Mouse (Mus musculus) cerebellum, adult 8-10 months (tissue): Measurements from ENCODE around the gene Mpp4.

Experiments
- DNase-seq: peaks from one replicate; pipeline ENCODE4 v3.0.0; 2022

Gene Mpp4

DNA sequence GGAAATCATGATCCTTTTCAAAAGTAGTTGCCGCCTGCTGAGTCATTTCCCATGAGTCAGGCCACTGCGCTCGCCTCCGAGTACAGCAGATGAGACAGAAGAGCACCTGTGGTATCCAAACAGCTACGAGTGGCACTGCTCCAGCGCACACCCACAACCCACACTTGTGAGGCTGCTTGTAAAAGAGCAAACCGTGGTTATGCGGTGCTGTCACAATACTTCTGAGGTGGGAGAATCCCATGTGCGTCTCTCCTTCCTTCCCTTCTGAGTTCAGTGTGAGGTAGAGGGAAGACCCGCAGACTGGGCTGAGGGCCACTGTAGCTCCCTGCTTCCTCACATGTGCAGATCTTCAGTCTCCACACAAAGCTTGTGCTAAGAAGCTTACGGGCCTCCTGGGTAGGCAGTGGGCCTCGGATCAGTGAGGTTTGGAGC lies at the start of gene Mpp4:
TSS of gene Mpp4 (minus strand) at position 360 of the 432 bp plus-strand sequence.
- DNase-seq: peak; percentile 37

DNA sequence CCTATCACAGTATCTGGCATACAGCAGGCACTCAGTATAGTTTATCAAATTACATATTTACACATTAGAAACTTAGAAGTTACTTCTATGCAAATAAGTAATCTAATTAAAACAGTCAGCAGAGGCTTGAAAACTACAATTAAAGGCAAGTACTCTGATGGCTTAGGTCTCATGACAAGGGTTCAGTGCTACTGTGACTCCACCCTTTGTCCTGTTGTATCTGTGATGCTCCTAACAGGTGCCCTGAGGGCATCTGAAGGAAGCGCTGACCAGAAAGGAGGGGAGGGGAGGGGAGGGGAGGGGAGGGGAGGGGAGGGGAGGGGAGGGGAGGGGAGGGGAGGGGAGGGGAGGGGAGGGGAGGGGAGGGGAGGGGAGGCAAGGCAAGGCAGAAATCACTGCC lies 49.8 kb upstream of the Mpp4 start:
- DNase-seq: no peak

DNA sequence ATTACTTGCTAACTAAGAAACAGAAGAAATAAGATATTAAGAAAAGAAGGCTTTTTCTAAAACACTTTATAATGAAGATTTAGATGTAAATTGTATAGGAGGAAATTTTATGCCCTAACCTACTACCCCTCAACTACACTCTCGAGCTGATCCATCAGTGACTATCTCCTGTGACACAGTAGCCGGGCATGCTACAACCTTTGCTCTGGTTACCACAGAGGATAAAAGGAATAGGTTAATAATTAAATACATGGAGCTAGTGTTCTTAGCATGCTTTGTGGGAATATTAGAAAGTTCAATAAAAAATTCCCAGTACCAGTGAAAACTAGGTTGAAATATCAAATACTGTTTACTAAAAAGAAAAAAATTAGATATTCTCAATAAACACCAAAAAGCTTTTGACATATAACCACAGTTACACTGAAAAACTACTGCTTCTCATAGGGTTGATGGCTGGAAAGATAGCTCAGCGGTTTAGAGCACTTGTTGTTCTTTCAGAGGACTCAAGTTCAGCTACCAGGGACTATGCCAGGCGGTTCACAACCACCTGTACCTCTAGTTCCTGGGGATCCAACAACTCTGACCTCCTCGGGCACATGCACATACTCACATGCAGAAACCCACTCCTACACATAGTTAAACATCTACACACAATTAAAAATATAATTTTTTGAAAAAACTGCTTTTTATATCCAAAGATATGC lies 49.0 kb upstream of the Mpp4 start:
- DNase-seq: no peak

DNA sequence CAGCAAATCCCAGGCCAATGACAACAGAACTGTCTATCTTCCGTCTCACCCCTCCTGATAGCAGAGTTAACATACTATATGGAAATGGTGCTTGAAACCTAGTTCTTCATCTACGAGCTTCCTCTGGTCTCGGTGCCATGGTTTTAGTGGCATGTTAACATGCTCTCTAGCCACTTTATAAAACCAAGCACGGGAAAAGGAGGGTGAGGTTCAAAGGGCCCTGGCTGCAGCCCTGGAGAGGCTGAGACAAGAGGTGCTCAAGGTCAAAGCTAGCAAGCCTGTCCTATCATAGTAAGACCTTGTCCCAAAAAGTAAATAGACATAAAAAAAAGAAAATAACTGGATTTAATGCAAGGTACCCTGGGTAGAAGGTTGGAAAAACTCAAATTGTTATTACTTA lies 48.5 kb upstream of the Mpp4 start:
- DNase-seq: no peak

DNA sequence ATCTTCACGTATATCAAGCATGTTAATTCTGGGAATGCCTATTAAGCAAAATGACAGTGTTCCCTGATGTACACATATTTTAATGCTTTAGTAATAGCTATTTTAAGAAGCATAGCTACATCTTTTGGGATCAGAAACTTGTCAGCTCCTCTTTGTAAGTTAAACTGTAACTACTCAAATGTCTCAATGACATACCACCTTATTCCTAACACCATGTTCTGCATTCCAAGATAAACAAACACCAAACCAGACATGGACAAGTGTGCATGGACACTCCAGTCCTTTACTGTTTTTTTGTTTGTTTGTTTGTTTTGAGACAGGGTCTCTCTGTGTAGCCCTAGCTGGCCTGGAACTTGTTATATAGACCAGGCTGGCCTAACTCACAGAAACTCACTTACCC lies 45.1 kb upstream of the Mpp4 start:
- no peak for DNase-seq

DNA sequence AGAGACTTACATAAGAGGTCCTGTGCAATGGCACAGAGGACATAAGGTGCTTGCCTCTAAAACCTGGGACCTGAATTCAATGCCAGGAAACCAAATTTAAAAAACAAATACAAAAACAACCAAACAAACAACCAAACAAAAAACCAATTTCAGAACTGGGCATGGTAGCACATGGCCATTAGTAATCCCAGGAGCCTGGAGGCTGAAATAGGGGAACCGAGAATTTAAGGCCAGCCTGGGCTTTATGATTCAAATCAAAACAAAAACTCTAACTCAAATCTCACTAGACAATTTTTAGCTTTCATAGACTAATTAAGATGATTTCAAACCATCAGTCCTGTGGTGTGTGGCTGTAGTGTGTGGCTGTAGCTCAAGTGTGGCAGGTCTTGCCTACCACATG lies 41.3 kb upstream of the Mpp4 start:
- DNase-seq: no peak

DNA sequence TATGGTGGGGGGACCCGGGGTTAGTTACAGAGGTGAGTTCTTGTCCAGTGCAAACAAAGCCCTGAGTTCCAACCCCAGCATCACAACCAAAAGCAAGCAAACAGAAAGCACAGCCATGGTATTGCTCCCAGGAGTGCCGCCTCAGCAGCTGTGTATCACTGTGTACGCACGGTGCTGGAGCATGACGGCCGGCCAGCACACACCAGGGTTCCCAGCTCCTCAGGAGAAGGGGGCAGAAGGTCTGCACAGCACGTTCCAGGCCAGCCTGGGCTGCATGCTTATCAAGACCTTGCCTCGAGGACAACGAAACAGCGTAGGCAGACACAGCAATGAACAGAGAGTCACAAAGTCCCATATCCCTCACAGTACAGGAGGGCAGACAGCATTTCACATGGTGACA lies 39.2 kb upstream of the Mpp4 start:
- DNase-seq: no peak

DNA sequence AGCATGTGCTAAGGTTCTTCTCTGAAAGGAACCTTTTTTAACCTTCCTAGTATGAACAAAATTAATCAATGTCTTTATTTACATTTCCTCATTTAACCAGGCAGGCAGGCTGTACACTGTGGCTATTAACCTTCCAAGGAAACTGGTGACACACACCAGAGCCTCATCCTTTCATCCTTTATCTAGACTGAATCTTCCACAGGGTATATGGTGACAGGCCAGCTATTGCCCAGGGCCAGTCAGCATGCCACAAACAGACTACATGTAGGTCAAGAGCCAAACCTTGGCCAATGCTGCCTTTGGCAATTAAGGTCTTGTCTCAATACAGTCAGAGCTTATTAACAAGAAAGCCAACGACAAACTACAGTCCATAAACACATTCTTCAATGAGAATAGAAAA lies 38.4 kb upstream of the Mpp4 start:
- no peak for DNase-seq

DNA sequence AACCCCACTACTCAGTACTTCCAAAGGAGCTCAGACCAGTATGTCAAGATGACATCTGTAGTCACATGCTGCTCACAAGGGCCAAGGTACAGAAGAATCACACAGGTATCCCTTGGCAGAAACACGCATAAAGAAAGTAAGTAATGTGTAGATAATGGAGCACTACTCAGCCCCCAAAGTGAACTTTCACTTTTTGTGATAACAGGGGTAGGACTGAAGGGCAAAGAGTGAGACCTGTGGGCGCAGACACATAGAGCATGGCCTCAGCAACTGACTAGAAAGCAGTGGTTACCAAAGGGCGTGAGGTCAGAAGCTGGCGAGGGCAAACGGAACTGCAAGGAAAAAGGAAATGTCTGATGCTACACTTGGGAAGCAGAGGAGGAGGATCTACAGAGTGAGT lies 37.8 kb upstream of the Mpp4 start:
- DNase-seq: no peak

DNA sequence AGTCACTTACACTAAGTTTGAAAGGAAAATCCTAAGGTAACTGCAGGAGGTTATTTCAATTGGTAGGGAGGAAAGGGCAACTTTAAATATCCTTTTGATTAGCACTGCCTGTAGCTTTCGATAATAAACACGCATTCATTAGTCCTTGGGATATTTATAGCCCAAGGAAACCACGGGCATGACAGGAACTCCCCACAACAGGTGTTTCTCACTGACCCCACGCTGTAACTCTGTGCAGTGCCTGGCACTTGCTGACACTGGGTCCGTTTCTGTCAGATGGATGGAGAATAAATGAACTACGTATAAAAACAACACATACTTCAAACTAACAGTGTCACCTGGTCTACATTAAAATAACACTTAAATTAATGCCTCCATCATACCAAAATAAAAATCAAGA lies 31.8 kb upstream of the Mpp4 start:
- DNase-seq: no peak

DNA sequence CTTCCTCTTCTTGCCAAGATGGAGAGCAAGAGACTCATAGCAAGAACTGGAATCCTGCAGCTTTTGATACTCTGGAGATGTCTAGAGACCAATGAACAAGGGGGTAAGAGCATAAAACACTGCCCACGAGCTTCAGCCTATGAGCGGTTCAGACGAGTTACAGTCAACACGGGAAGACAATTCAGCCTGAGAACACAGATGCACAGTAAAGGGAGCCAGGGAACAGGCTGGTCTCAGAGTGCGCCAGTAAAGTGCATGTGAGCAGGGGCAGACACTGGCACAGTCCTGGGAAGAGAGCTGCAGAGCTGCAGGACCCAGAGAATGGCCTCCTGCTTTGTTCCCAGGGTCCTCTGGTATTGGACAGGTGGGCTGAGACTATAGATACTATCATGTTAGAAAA lies 24.6 kb upstream of the Mpp4 start:
- no peak for DNase-seq

DNA sequence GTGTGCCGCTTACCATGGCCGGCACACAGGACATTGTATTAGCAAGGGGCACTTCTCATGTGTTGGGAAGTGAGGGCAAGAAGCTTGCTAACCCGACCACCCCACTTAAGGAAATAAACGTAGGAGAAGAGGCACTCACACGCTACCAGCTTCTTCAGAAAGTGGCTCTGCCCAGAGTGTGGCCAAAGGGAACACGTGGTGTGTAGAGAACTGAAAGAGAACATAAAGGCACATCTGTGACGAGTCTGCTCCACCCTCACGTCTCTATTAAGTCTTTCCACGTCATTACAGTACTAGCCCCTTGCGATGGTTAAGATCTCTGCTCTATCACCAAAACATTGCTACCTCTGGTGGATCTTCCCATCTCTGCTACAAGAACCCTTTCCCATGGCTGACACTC lies 23.1 kb upstream of the Mpp4 start:
- no peak for DNase-seq

DNA sequence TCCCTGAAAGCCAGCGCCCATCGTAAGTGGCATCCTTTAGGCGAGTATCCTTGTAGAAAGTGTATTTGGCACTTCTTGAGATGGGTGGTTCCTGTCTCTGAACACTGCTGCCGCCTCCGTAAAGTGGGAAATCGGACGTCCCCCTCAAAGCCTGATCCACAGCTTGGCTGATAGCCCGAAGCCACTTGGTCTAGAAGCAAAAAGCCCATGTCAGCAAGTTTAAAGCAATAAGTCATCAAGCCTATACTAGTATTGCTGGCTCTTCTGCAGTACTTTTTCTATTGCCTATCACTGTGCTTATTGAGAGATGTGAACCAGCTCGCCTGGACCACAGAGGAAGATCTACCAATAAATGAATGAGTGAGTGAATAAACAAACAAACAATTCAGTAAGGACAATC lies 22.2 kb upstream of the Mpp4 start:
- DNase-seq: no peak

DNA sequence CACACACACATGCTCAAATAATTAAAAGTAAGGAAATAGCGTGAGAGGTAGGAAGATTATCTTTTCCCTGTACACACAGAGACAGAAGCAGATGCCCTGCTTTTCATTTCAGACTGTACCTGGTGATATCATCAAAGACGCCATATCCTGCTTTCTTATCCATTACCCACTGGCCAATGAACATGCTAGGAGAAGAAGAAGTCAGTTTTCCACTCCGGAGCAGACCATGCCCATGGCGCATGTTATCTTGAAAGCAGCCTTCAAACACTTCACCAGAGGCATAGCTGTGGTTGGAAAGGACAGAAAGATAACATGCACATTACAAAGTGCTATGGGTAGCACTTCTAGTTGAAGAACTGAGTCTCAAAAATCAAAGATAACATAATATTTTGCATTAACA lies 19.9 kb upstream of the Mpp4 start:
- no peak for DNase-seq

DNA sequence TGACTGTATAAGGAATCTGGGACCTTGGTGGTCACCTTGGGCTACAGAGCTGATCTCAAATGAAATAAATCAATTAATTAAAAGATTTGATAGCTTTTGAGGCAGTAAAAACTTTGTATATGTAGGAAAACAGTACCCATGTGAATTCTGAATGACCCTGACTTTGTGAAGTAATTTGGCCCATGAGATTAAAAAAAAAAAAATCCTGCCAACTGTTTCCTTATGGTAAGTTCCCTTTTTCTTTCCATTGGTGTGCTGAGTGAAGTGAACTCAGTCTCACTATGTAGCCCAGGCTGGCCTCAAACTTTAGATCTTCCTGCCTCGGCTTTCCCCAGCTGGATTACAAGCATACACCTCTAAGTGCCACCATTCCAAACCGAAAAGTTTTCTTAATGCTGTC lies 19.2 kb upstream of the Mpp4 start:
- DNase-seq: no peak

DNA sequence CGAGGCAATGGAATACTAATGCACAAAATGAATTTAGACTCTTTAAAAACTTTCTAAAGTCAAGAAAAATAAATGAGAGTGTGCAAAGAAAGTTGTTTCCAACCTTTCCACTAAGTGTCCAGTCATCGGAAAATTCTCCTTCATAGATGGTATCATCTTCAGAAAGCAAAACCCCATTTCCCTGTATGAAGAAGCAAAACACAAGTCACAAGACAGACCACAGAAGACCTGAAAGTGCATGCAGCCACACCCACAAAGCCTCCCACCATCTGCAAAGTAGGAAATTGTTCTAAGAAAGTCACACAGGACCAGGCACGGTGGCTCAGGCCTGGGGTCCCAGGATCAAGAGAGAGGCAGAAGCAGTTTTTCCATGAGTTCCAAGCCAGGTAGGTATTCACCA lies 16.8 kb upstream of the Mpp4 start:
- DNase-seq: no peak

DNA sequence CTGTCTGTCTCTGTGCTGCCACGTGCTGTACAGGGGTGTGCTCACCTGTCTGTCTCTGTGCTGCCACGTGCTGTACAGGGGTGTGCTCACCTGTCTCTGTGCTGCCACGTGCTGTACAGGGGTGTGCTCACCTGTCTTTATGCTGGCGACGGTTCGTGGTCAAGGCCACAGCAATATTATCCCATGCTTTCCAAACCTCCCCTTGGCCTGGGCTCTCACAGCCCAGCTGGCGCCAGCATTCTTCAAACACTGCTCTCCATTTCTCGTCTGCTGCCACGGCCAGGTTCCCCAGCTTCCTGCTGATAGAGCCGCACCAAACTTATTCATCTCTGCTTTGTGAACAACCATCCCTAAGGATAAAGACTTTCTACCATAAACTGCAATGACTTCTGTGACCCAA lies 15.2 kb upstream of the Mpp4 start:
- DNase-seq: no peak

DNA sequence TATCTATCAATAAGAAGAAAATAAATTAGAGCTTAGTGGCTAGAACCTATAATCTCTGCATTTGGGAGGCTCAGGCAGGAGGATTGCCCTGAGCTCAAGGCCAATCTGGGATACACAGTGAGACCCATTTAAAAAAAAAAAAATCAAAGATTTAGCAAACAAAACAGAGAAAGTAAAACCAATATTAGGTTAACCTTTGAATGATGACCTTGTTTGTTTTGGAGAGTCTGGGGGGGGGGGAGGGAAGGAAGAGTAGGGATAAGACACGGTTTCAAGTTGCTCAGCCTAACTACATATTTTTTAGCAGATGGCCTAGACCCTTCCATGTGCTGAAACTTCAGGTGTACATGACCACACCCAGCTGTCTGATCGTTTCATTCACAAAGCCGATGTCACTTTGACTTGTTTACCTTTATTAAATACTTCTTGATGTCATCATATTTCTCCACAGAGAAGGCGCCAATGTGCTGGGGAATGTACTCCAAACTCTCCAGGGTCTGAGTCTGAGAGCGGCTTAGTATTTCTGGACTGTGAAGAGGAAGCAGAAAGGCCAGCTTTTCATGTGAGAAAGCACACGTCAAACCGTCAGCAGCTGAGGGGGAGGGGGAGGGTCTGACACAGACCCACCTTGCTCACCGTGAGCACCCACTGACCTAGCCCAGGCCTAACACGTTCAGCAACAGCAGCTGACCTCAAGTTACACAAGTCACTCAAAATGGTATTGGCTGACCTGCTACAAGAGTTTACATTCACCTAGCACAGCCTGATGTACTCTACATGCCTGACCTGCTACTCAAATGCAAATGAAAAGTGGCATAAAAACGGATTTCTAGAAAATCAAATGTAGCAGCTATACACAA lies 11.6 kb upstream of the Mpp4 start:
- no peak for DNase-seq

DNA sequence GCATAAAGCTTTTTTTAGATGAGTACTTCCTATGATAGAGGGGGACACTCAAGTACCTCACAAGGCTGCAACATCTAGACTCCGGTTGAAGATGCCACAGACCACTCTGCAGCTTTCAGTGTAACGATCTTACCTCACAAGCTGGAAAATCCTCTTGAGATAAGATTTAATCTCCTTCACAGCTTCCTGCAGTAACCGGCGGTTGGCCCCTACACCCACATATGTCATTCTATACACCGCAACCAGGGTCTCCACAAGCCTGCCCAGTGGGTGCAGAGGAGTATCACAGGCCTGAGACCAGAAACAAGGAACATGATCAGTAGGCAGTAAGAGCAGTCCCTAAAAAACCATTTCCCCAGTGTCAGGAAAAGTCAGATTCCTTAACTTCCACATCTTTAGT lies 9.8 kb upstream of the Mpp4 start:
- no peak for DNase-seq

DNA sequence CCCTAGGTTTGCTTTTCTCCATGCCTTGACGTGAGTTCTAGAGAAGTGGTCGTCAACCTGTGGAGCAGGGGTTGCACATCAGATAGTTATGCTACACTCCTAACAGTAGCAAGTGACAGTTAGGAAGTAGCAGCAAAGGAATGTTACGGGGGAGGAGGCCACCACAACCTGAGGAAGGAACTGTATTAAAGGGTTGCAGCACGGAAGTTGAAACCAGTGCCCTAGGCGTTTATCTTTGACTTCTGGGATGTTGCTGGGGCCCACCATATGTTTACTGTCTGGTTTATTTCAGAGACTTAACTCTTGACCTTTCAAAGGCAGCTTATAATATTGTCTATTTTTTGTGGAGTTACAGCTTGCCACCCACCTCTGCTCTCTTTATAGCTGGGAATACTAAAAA lies 8.7 kb upstream of the Mpp4 start:
- no peak for DNase-seq

DNA sequence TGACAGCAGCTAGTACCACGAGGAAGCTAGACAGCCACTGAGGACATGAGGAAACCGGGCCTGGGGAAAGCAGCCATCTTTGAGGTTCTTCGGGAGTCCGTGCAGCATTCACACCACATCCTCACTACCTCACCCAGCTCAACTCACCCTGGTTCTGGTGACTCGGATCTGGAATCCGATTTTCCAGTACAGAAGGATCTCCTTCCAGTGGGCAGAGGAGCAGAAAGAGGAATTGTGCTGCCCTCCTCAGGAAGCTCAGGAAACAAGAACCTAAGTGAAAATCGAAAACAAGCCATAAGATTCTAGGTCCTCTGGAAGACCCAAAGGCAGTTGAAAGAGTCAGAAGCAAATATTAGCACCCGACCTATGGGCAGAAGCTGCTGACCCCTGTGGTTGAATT lies 7.1 kb upstream of the Mpp4 start:
- DNase-seq: no peak

DNA sequence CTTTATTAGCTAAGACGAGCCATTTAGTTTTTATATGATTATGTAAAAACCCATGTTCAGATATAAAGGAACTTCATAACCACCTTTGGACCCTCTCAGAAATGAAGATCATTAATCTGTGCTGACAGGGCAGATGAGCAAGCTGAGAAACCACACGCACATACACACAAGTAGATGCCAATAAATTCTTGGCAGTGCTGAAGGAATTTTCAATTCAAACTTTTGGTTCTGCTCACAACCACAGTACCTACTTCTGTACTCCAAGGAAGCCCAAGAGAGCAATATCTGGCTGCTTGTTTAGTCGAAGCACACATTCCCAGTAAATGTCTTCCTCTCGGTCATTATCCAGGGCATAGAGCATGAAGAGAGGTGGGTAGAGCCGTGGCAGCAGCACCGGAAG lies 6.4 kb upstream of the Mpp4 start:
- DNase-seq: no peak

DNA sequence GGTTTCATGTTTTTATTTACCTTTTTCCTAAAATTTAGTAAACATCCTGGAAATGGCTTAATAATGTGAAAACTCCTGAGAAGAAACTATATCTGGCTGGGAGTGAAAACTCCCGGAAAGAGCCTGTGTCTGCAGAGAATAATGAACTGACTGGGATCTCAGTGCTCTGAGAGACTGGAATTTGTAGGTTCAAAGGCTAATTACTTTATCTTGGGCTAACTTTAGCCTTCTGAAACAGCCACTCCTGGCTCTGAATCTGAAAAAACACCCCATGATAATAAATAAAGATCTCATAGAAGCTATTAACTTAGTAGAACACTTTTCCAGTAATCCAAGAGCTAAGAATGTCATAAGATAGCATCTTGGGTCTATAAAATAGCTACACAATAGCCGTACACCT lies 5.4 kb upstream of the Mpp4 start:
- DNase-seq: no peak

DNA sequence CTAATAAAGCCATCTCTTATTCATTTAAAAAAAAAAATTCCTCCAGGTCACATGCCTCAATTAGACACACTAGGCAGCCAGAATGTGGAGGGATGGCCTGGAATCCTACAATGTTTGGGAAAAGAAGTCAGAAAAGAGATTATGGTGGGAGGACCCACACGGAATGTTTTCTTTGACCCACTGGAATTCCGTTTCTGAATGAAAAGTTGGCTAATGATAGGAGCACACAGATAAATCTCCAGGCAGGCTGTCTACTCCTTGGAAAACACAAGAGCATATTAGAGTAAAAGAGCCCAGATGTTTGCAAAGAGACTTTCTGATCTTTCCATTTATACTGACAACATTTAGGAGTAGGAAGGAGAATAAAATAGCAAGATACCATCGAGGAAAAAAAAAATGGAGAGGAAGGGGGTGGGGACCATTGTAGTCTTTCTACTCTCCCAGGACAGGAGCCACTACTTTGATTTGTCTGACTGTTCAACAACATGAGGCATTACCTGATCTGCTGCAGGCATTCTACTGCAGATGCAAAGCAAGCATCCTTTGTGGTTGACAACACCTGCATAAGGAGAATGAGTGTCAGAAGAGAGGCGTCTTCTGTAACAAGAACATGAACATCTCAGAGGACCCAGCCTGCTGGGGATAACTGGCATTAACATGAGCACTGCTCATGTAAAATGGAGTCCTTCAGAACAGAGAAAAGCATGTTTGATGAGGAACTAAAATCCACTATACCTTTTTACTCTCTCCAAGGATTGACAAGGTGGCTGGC lies 4.7 kb upstream of the Mpp4 start:
- no peak for DNase-seq
